Mouse (Mus musculus): ENCODE results near the gene Sf3a1. TPM values are rescaled to one million over a fixed set of nuclear protein-coding genes. Genes with fewer than 3 reads are reported as not detected.

Gene Sf3a1
- polyA plus RNA-seq, 1 experiment from 2014 or later, result 92.1 TPM

DNA sequence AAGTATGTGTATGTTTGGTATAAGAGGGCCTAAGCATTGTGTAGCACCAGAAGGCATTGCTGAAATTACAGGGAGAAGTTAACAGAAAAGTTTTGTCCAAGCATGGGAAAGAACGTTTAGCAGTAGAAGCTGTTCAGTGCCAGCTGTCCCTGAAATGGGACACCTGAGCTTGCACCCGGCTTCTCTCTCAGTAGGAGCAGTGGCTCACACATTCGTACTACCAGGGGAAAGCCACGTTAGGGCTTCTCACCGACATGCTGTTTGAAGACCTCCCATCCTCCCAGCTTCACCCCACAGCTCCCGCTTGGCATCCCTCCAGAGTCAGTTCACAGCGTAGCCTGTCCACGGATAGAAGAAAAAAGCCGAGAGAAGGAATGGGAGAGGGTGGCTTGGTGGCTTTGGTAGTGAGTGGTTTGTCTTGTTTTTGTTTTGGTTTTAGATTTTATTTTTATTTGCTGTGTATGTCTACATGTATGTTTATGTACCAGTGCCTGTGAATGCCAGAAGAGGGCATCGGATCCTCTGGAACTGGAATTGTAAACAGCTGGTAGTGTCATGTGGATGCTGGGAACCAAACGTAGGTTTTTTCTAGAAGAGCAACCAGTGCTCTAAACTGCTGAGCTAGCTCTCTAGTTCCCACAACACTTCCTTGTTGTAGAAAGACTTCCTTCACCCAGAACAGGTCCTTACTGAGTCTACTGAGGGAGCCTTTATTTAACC lies 42.0 kb downstream of the Sf3a1 start:
- DNase-seq (ENCODE audit: low spot score), result no peak
- Histone ChIP-seq H3K27me3 (ENCODE audit: insufficient read depth, poor library complexity, severe bottlenecking) (no peaks in the 10 kb centered on the region), H3K36me3 (peaks cover 19% of the 10 kb centered on the region), H3K9me3 (no peaks in the 10 kb centered on the region), H3K27ac (no peak overlapping the region), H3K4me3 (no peak overlapping the region), H3K4me1 (replicated peaks) (peaks cover 7% of the 10 kb centered on the region; the same call in 1 of the 2 replicates)
- WGBS, result 88% methylated on average over 11 of the region's 11 CpGs

DNA sequence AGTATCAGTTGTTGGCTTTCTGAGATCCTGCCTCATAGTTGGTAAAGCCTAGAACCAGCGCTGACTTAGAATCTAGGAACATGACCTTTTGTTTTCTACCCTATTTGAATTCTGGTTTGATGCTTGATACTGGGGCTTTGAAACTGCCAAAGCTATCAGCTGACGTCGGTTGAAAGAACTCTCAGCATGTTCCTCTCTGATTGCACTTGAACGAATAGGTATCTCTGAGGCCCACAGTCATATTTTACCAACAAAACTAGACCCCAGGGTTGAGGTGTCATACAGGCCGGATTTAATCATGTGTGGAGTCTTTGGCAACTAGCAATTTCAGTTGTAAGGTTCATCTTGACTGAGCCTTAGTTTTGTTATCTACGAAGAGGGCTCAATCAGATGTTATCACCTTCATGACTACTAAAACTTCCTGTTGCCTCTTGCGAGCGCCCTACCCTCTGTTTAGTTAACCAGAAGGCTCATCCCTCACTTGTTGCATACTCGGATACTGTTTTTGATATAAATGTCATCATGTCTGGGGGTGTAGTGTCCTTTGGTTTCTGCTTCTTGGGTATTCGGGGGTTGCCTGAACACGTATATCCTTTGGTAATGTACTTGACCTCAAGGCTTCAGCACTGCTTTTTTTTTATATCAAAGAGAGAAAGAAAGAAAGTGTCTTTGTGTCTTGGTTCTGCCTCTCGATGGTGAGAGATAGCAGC lies 43.0 kb downstream of the Sf3a1 start:
- DNase-seq (ENCODE audit: low spot score), result no peak
- WGBS, result 87% methylated on average over 12 of the region's 12 CpGs
- no peak overlapping the region for H3K27ac ChIP-seq
- no peaks in the 10 kb centered on the region for H3K27me3 ChIP-seq (ENCODE audit: insufficient read depth, poor library complexity, severe bottlenecking)
- peaks cover 7% of the 10 kb centered on the region; the same call in 1 of the 2 replicates for H3K4me1 ChIP-seq (replicated peaks)
- no peak overlapping the region for H3K4me3 ChIP-seq
- H3K9me3 ChIP-seq, result no peaks in the 10 kb centered on the region
- H3K36me3 ChIP-seq, result peaks cover 29% of the 10 kb centered on the region

DNA sequence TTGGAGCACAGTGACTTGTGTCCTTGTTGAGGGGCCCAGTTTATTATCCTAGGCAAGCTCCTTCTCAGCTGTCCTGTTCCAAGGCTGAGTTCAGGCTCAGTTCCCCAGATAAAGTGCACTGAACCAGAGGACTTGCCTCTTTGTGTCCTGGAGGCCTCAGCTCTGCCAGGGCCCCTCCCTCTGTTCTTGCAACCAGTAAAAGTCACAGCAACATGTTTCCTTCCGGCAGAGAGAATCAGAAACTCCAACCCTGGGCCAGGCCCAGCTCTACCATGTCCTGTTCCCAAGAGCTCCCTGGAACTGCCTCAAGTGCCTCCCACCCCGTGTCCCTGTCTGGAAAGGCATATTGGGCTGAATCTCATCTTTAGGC lies 43.5 kb downstream of the Sf3a1 start:
- WGBS, result 65% methylated on average over 2 of the region's 2 CpGs
- no peaks in the 10 kb centered on the region for H3K9me3 ChIP-seq

DNA sequence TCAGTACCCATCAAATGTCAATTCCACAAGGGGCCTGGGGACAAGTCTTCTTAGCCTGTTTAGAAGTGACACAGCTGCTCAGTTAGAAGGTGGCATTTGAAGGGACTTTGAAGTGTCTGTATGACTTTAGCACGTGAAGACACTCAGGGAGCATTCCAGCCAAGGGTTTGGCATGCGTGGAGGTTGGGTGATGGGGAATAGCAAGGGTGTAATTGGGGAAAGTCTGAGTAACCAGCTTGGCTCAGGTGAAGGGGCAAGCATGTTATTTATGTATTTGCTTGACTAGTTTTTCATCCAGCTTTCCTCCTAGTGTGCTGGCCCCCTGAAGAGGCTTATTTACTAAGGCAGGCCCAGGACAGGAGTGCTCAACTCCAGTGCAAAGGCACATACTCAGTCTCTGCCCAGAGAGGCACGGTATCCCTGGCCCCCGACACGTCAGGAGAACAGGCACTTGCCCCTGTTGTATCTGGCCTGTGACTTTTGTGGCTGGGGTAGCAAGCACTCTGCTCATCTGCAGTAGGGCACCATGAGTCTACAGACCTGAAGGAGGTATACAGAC lies 45.0 kb downstream of the Sf3a1 start:
- 90% methylated on average over 5 of the region's 5 CpGs for WGBS
- DNase-seq (ENCODE audit: low spot score), result no peak
- Histone ChIP-seq H3K27me3 (ENCODE audit: insufficient read depth, poor library complexity, severe bottlenecking) (no peaks in the 10 kb centered on the region), H3K36me3 (peaks cover 48% of the 10 kb centered on the region), H3K9me3 (no peaks in the 10 kb centered on the region), H3K27ac (no peak overlapping the region), H3K4me1 (replicated peaks) (peaks cover 7% of the 10 kb centered on the region; the same call in 1 of the 2 replicates), H3K4me3 (no peak overlapping the region)

More for the DNA sequence above, 43.5 kb downstream of the Sf3a1 start:
- H3K4me1 ChIP-seq (replicated peaks), result peaks cover 7% of the 10 kb centered on the region; the same call in 1 of the 2 replicates
- no peak for DNase-seq (ENCODE audit: low spot score)
- H3K4me3 ChIP-seq, result no peak overlapping the region
- H3K36me3 ChIP-seq, result peaks cover 35% of the 10 kb centered on the region
- H3K27me3 ChIP-seq (ENCODE audit: insufficient read depth, poor library complexity, severe bottlenecking), result no peaks in the 10 kb centered on the region
- H3K27ac ChIP-seq, result no peak overlapping the region

DNA sequence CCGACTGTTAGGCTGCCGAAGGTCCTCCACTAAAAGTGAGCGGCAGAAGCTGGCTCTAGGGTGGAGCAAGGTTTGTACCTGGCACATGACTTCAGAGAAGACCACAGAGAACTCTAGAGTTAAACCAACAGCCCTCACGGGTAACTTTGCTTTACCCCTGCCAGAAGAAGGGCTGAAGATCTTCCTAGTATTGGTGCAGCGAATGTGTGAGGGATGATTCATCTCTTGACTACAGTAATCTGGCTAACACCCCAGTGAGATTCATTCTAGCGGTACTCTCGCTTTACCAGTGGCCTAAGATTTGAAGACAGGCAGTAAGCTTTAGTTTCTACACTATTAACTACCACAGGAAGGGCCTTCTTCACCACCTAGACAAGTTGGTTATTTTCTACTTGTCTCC lies 45.8 kb downstream of the Sf3a1 start:
- no peak for DNase-seq (ENCODE audit: low spot score)
- peaks cover 56% of the 10 kb centered on the region for H3K36me3 ChIP-seq
- no peaks in the 10 kb centered on the region for H3K27me3 ChIP-seq (ENCODE audit: insufficient read depth, poor library complexity, severe bottlenecking)
- no peak overlapping the region for H3K4me3 ChIP-seq
- H3K27ac ChIP-seq, result no peak overlapping the region
- peaks cover 7% of the 10 kb centered on the region; the same call in 1 of the 2 replicates for H3K4me1 ChIP-seq (replicated peaks)
- H3K9me3 ChIP-seq, result no peaks in the 10 kb centered on the region
- WGBS, result 90% methylated on average over 7 of the region's 7 CpGs

DNA sequence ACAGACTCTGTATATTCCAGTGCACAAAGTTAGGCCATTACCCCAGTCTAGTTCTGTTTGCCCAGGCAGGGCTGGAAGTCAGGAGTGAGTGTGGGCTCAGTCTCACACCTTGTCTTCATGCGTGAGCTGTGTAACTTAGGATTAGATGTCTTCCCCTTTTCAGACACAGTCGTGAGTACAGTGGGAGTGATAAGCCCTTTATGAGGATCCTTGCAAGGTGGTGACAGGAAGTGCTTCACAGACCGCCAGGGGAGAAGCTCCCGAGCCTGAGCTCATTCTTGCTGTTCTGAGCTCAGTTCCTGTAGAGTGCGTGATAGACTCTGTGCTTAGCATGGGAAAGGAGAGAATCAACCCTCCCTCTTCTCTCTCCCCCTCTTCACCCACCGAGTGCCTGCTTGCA lies 46.4 kb downstream of the Sf3a1 start:
- H3K9me3 ChIP-seq, result no peaks in the 10 kb centered on the region
- no peaks in the 10 kb centered on the region for H3K27me3 ChIP-seq (ENCODE audit: insufficient read depth, poor library complexity, severe bottlenecking)
- no peak overlapping the region for H3K4me3 ChIP-seq
- 90% methylated on average over 6 of the region's 6 CpGs for WGBS
- H3K36me3 ChIP-seq, result peaks cover 61% of the 10 kb centered on the region
- H3K4me1 ChIP-seq (replicated peaks), result peaks cover 7% of the 10 kb centered on the region; the same call in 1 of the 2 replicates
- no peak overlapping the region for H3K27ac ChIP-seq
- DNase-seq (ENCODE audit: low spot score), result no peak

DNA sequence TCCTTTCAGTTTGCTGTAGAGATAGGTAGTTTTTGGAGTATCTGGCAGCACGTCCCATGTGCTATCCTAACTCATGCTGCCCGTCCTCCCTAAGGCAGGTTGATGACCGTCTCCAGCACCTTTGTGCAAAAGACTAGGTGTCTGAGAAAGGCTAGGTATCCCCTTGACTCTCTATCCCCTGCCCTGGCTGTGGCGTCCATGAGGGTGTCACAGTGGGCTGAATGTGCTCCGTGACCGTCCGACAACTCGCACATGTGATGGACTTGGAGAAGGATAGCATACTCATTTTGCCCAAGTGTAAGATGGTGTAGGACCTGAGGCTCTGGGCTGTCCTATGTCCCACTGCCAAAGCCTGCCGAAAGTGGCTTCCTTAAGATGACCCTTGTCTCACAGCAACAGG lies 47.5 kb downstream of the Sf3a1 start:
- H3K9me3 ChIP-seq, result no peaks in the 10 kb centered on the region
- WGBS, result 89% methylated on average over 9 of the region's 9 CpGs
- DNase-seq (ENCODE audit: low spot score), result no peak
- no peak overlapping the region for H3K27ac ChIP-seq
- H3K4me1 ChIP-seq (replicated peaks), result peaks cover 7% of the 10 kb centered on the region; the same call in 1 of the 2 replicates
- H3K4me3 ChIP-seq, result no peak overlapping the region
- no peaks in the 10 kb centered on the region for H3K27me3 ChIP-seq (ENCODE audit: insufficient read depth, poor library complexity, severe bottlenecking)
- H3K36me3 ChIP-seq, result peaks cover 72% of the 10 kb centered on the region

DNA sequence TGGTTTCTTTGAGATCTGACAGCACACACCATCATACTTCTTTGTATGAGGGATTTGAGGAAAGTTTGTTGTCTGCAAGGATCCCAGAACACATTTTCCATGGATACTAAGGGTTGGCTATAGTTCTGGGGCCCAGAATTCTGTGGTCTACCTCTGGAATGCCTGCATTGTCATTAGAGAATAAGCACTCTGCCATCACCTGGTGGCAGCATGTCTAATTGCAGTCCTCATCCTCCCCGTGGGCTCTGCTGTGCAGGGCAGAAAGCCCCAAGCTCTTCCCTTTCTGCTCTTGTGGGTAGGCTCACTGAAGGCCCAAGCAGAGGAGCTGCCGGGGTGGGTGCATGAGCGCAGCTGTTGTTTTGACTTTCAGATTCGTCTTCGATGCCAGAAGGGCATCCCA lies 49.4 kb downstream of the Sf3a1 start:
- Histone ChIP-seq H3K9me3 (no peaks in the 10 kb centered on the region), H3K27me3 (ENCODE audit: insufficient read depth, poor library complexity, severe bottlenecking) (no peaks in the 10 kb centered on the region), H3K4me3 (no peak overlapping the region), H3K4me1 (replicated peaks) (no peaks in the 10 kb centered on the region), H3K27ac (no peak overlapping the region), H3K36me3 (peaks cover 91% of the 10 kb centered on the region)
- no peak for DNase-seq (ENCODE audit: low spot score)
- 77% methylated on average over 5 of the region's 5 CpGs for WGBS

DNA sequence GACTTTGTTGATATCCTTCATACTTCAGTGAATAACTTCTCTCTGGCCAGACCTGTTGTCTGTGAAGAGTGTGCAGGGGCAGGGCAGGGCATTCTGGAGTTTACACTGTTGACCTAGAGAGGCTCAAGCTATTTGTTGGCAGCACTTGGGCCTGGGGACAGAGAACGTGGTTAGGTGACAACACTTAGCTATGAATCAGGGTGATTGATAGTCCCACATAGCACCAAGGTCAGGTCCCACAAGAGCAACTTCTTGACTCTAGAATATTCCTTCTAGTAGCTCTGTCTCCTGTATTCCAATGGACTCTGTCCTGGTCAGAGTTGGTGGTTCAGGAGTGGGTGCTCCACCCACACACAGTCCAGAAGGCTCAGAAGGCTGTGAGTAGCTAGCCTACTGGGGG lies 50.6 kb downstream of the Sf3a1 start:
- no peak overlapping the region for H3K27ac ChIP-seq
- no peaks in the 10 kb centered on the region for H3K4me1 ChIP-seq (replicated peaks)
- H3K9me3 ChIP-seq, result no peaks in the 10 kb centered on the region
- no peak overlapping the region for H3K4me3 ChIP-seq
- no peaks in the 10 kb centered on the region for H3K27me3 ChIP-seq (ENCODE audit: insufficient read depth, poor library complexity, severe bottlenecking)
- WGBS, result 91% methylated on average over 1 of the region's 1 CpGs
- no peak for DNase-seq (ENCODE audit: low spot score)
- H3K36me3 ChIP-seq, result peaks cover 97% of the 10 kb centered on the region

DNA sequence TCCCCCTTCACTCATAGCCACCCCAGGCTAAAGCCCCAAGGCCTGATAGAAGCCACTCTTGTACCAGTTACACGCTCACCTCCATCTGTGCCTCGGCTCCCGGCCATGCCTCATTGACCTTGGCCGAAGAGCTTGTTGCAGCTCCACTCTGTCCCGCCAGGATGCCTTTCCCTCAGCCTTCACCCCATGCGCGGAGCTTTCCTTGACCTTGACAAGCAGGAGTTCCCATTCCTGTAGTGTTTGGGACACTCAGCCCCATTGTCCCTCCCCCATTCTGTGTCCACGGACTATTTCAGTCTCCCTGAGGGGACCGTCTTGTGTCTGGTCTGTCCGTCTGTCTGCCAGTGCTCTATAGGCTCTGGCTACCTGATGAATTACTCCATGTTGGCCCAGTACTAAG lies 53.0 kb downstream of the Sf3a1 start:
- Histone ChIP-seq H3K9me3 (no peaks in the 10 kb centered on the region), H3K4me1 (replicated peaks) (peaks cover 5% of the 10 kb centered on the region), H3K4me3 (no peak overlapping the region), H3K27me3 (ENCODE audit: insufficient read depth, poor library complexity, severe bottlenecking) (peaks cover 9% of the 10 kb centered on the region), H3K27ac (no peak overlapping the region), H3K36me3 (peaks cover 74% of the 10 kb centered on the region)
- WGBS, result 92% methylated on average over 10 of the region's 10 CpGs
- DNase-seq (ENCODE audit: low spot score), result no peak

DNA sequence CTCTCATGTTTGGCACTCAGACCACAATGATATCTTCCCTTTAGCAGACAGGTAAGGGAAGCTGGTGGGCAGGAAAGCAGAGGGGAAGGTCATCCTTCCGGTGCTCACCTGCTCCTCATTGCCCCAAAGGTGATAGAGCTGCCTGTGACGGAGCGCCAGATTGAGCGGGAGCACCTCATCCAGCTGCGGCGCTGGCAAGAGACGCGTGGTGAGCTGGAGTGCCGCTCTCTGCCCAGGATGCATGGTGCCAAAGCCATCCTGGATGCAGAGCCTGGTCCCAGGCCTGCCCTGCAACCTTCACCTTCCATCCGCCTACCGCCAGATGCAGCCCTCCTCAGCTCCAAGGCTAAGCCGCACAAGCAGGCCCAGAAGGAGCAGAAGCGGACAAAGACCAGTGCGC lies 54.4 kb downstream of the Sf3a1 start:
- H3K9me3 ChIP-seq, result no peaks in the 10 kb centered on the region
- DNase-seq (ENCODE audit: low spot score), result no peak
- no peak overlapping the region for H3K4me3 ChIP-seq
- H3K27me3 ChIP-seq (ENCODE audit: insufficient read depth, poor library complexity, severe bottlenecking), result peaks cover 23% of the 10 kb centered on the region
- no peak overlapping the region for H3K27ac ChIP-seq
- H3K36me3 ChIP-seq, result peaks cover 61% of the 10 kb centered on the region
- peaks cover 18% of the 10 kb centered on the region for H3K4me1 ChIP-seq (replicated peaks)
- WGBS, result 96% methylated on average over 14 of the region's 14 CpGs

DNA sequence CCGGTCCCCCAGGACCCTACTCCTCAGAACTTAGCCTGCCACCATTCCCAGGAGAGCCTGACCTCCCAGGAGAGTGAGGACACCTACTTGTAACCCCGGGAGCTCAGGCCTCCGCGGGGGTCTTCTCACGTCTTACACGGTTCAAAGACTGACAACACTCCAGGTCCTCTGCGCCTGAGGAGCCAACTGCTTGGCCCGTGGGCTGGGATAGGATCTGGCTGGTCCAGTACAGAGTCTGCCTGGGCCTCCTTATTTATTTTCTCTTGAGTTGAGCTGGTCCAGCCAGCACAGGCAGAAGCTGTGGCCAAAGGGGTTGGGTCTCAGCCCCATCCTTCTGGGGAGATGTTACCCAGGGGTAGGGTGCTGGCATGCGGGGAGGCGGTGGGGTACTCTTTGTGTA lies 54.9 kb downstream of the Sf3a1 start:
- WGBS, result 81% methylated on average over 10 of the region's 10 CpGs
- Histone ChIP-seq H3K27ac (no peak overlapping the region), H3K4me1 (replicated peaks) (peaks cover 18% of the 10 kb centered on the region), H3K36me3 (peaks cover 56% of the 10 kb centered on the region), H3K4me3 (no peak overlapping the region), H3K9me3 (no peaks in the 10 kb centered on the region), H3K27me3 (ENCODE audit: insufficient read depth, poor library complexity, severe bottlenecking) (peaks cover 28% of the 10 kb centered on the region)
- no peak for DNase-seq (ENCODE audit: low spot score)

Data from hindbrain, embryonic 10.5 days (tissue).